ENCODE assay signal across 8 mouse cellular contexts in the genomic region with DNA sequence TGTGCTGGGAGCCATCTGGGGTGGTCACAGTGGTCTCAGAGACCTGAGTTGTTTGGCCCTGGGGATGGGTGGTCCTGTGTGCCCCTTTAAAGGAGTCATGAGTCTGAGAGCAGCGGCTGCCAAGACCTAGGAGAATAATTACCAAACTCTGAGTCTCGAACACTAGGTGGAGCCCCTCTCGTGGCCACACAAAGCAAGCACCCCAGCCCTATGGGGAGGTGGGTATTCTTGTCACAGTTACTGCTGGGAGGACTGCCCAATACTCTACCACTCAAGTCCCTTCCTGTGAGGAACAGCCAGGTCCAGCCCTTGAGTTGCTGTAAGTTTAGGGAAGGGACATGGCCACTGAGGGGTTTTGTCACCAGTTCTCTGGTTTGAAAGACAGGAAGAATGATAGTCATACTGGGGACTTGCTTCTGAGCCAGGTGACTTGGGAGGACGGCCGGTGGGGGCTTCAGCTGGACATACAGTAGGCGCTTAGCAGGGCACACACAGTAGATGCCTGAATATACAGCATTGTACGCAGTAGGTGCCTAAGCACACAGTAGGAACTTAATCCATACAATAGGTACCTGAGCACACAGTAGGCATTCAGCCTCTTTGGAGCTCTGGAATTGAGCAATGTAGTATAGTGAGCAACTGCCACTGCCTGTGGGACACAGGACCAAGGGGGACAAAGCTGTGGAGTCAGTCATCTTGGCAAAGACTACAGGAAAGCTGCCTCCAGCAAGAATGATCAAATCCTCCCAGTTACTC. TPM values are rescaled to one million over a fixed set of nuclear protein-coding genes. Genes with fewer than 3 reads are reported as not detected.
DNase-seq lines count a peak whose midpoint lies in the region; ATAC-seq and TF ChIP-seq lines count a peak whose summit lies in the region.

No protein-coding gene starts in this region.

- H3K9ac ChIP-seq in liver, postnatal 0 days (replicated peaks), result no peak overlapping the region
- no peak overlapping the region for H3K9ac ChIP-seq in midbrain, embryonic 11.5 days (ENCODE audit: low read length)

- no peaks in the 10 kb centered on the region for H3K36me3 ChIP-seq in liver, postnatal 0 days (replicated peaks; ENCODE audit: insufficient read depth, low read length)
- H3K36me3 ChIP-seq in heart, embryonic 10.5 days, result no peaks in the 10 kb centered on the region
- no peaks in the 10 kb centered on the region for H3K36me3 ChIP-seq in midbrain, embryonic 11.5 days (ENCODE audit: control insufficient read depth, insufficient read depth, low read length)

- H3K4me2 ChIP-seq in liver, postnatal 0 days (ENCODE audit: low read depth, low read length), result no peak overlapping the region
- H3K4me2 ChIP-seq in midbrain, embryonic 11.5 days, result no peak overlapping the region

- no peak for ATAC-seq in liver, postnatal 0 days
- ATAC-seq in midbrain, embryonic 11.5 days (ENCODE audit: low FRiP score), result peak; percentile 71; the same call in 1 of the 2 replicates
- ATAC-seq in megakaryocyte, adult 5-6 weeks (ENCODE audit: poor library complexity, severe bottlenecking), result no peak

- peaks cover 15% of the 10 kb centered on the region for H3K4me1 ChIP-seq in liver, postnatal 0 days (ENCODE audit: insufficient read depth)
- peaks cover 31% of the 10 kb centered on the region for H3K4me1 ChIP-seq in heart, embryonic 10.5 days
- H3K4me1 ChIP-seq in midbrain, embryonic 11.5 days (ENCODE audit: control insufficient read depth, insufficient read depth, low read length), result peaks cover 12% of the 10 kb centered on the region

- no peak overlapping the region for H3K27ac ChIP-seq in liver, postnatal 0 days (ENCODE audit: low read depth)
- H3K27ac ChIP-seq in heart, embryonic 10.5 days, result 0 out of 2 replicates have a peak overlapping the region, but pooled peaks have one; percentile 16
- no peak overlapping the region for H3K27ac ChIP-seq in midbrain, embryonic 11.5 days (ENCODE audit: low read depth, low read length)

- no peak for TF ChIP-seq POLR2A in brain, embryonic 14.5 days (IDR thresholded peaks at IDR 0.05; ENCODE audit: borderline replicate concordance, extremely low read depth, insufficient read depth, insufficient read length, poor library complexity, severe bottlenecking)

- no peak for TF ChIP-seq EP300 in liver, postnatal 0 days (IDR thresholded peaks at IDR 0.05; ENCODE audit: low read depth)

- no peaks in the 10 kb centered on the region for H3K27me3 ChIP-seq in liver, postnatal 0 days (ENCODE audit: insufficient read depth, low read length)
- peaks cover 20% of the 10 kb centered on the region; the same call in 1 of the 2 replicates for H3K27me3 ChIP-seq in heart, embryonic 10.5 days (ENCODE audit: insufficient read depth, poor library complexity, severe bottlenecking)
- H3K27me3 ChIP-seq in midbrain, embryonic 11.5 days (ENCODE audit: control insufficient read depth, insufficient read depth, low read length), result peaks cover 13% of the 10 kb centered on the region

- WGBS in liver, postnatal 0 days (ENCODE audit: insufficient replicate concordance), result 43% methylated on average over 7 of the region's 7 CpGs
- 45% methylated on average over 7 of the region's 7 CpGs for WGBS in heart, embryonic 10.5 days
- 46% methylated on average over 7 of the region's 7 CpGs for WGBS in midbrain, embryonic 11.5 days

- no peaks in the 10 kb centered on the region for H3K9me3 ChIP-seq in liver, postnatal 0 days (ENCODE audit: low read length)
- H3K9me3 ChIP-seq in heart, embryonic 10.5 days, result no peaks in the 10 kb centered on the region
- H3K9me3 ChIP-seq in midbrain, embryonic 11.5 days (ENCODE audit: control insufficient read depth, low read length), result no peaks in the 10 kb centered on the region

- no peak overlapping the region for H3K4me3 ChIP-seq in liver, postnatal 0 days (ENCODE audit: low read depth, low read length)
- no peak overlapping the region for H3K4me3 ChIP-seq in heart, embryonic 10.5 days
- H3K4me3 ChIP-seq in midbrain, embryonic 11.5 days (ENCODE audit: low read depth, low read length), result no peak overlapping the region

- peak; percentile 74 for TF ChIP-seq CTCF in liver, postnatal 0 days (IDR thresholded peaks at IDR 0.05; ENCODE audit: low read depth)
- peak; percentile 74 for TF ChIP-seq CTCF in brain, embryonic 14.5 days (IDR thresholded peaks at IDR 0.05; ENCODE audit: borderline replicate concordance, extremely low read depth, insufficient read depth, insufficient read length)

- peak; percentile 38 for DNase-seq in liver, postnatal 0 days
- no peak for DNase-seq in liver
- peak; percentile 88 for DNase-seq in brain, embryonic 14.5 days (ENCODE audit: low read depth)
- DNase-seq in heart, embryonic 10.5 days (ENCODE audit: low spot score), result no peak
- DNase-seq in kidney, postnatal 25 days, result peak; percentile 69 to 80
- DNase-seq in midbrain, embryonic 11.5 days (ENCODE audit: low spot score, missing footprints), result peak; percentile 92
- no peak for DNase-seq in Muller cell, postnatal 12 days (ENCODE audit: inconsistent ontology term)

RNA-seq across cellular contexts. Expression of a gene that starts 25.9 kb away (rescaled TPM):
- polyA plus RNA-seq in liver, postnatal 0 days (2015; fragmentation: Nextera tagmentation; extraction: Ambion mirVana), result 15.8 and 16.5 TPM in 2 replicates
- polyA plus RNA-seq in brain, embryonic 14.5 days (2012; rRNA removed), result 27.8 and 40.9 TPM in 2 replicates
- 37.7 and 42.5 TPM in 2 replicates for polyA plus RNA-seq in heart, embryonic 10.5 days (2016; fragmentation: Nextera tagmentation; extraction: Ambion mirVana)
- 36.0 and 37.4 TPM in 2 replicates for polyA plus RNA-seq in midbrain, embryonic 11.5 days (2014; fragmentation: Nextera tagmentation; extraction: Ambion mirVana)
- total RNA-seq in megakaryocyte, adult 5-6 weeks (2015), result 14.4 and 16.5 TPM in 2 replicates
- total RNA-seq in megakaryocyte, adult 5-6 weeks (2017), result 14.4 and 15.0 TPM in 2 replicates

RNA-seq across cellular contexts. Expression of a gene that starts 26.1 kb away (rescaled TPM):
- 64.2 and 67.0 TPM in 2 replicates for polyA plus RNA-seq in liver, postnatal 0 days (2015; fragmentation: Nextera tagmentation; extraction: Ambion mirVana)
- 33.1 and 48.6 TPM in 2 replicates for polyA plus RNA-seq in brain, embryonic 14.5 days (2012; rRNA removed)
- polyA plus RNA-seq in heart, embryonic 10.5 days (2016; fragmentation: Nextera tagmentation; extraction: Ambion mirVana), result 185 and 235 TPM in 2 replicates
- polyA plus RNA-seq in midbrain, embryonic 11.5 days (2014; fragmentation: Nextera tagmentation; extraction: Ambion mirVana), result 277 and 307 TPM in 2 replicates
- 162 and 163 TPM in 2 replicates for total RNA-seq in megakaryocyte, adult 5-6 weeks (2015)
- 165 and 193 TPM in 2 replicates for total RNA-seq in megakaryocyte, adult 5-6 weeks (2017)

RNA-seq across cellular contexts. Expression of a gene that starts 31.7 kb away (rescaled TPM):
- polyA plus RNA-seq in liver, postnatal 0 days (2015; fragmentation: Nextera tagmentation; extraction: Ambion mirVana), result 144 and 150 TPM in 2 replicates
- polyA plus RNA-seq in brain, embryonic 14.5 days (2012; rRNA removed), result 66.6 and 72.1 TPM in 2 replicates
- 173 and 225 TPM in 2 replicates for polyA plus RNA-seq in heart, embryonic 10.5 days (2016; fragmentation: Nextera tagmentation; extraction: Ambion mirVana)
- polyA plus RNA-seq in midbrain, embryonic 11.5 days (2014; fragmentation: Nextera tagmentation; extraction: Ambion mirVana), result 304 and 334 TPM in 2 replicates
- 215 and 221 TPM in 2 replicates for total RNA-seq in megakaryocyte, adult 5-6 weeks (2015)
- total RNA-seq in megakaryocyte, adult 5-6 weeks (2017), result 234 and 254 TPM in 2 replicates

RNA-seq across cellular contexts. Expression of a gene that starts 37.4 kb away (rescaled TPM):
- polyA plus RNA-seq in liver, postnatal 0 days (2015; fragmentation: Nextera tagmentation; extraction: Ambion mirVana), result 1.3 and 1.4 TPM in 2 replicates
- polyA plus RNA-seq in brain, embryonic 14.5 days (2012; rRNA removed), result 86.0 and 123 TPM in 2 replicates
- 5.8 and 8.6 TPM in 2 replicates for polyA plus RNA-seq in heart, embryonic 10.5 days (2016; fragmentation: Nextera tagmentation; extraction: Ambion mirVana)
- 61.8 and 68.0 TPM in 2 replicates for polyA plus RNA-seq in midbrain, embryonic 11.5 days (2014; fragmentation: Nextera tagmentation; extraction: Ambion mirVana)
- total RNA-seq in megakaryocyte, adult 5-6 weeks (2015), result 0.30 TPM in 1 of 2 replicates, not detected in the other
- not detected in 2 replicates for total RNA-seq in megakaryocyte, adult 5-6 weeks (2017)

RNA-seq across cellular contexts. Expression of a gene that starts 54.4 kb away (rescaled TPM):
- 0.06 and 0.20 TPM in 2 replicates for polyA plus RNA-seq in liver, postnatal 0 days (2015; fragmentation: Nextera tagmentation; extraction: Ambion mirVana)
- 0.98 and 1.00 TPM in 2 replicates for polyA plus RNA-seq in brain, embryonic 14.5 days (2012; rRNA removed)
- 0.79 and 1.2 TPM in 2 replicates for polyA plus RNA-seq in heart, embryonic 10.5 days (2016; fragmentation: Nextera tagmentation; extraction: Ambion mirVana)
- polyA plus RNA-seq in midbrain, embryonic 11.5 days (2014; fragmentation: Nextera tagmentation; extraction: Ambion mirVana), result 0.44 and 0.62 TPM in 2 replicates
- 0.32 and 0.36 TPM in 2 replicates for total RNA-seq in megakaryocyte, adult 5-6 weeks (2015)
- total RNA-seq in megakaryocyte, adult 5-6 weeks (2017), result 0.07 and 0.57 TPM in 2 replicates

Comparison
In these comparisons a context has a peak if more than half of its experiments do, and no peak if none do; other contexts are left out.
1. DNase-seq: peak in liver, postnatal 0 days (single experiment), brain, embryonic 14.5 days (single experiment), kidney, postnatal 25 days (2 of 2) and midbrain, embryonic 11.5 days (single experiment); none in liver (single experiment), heart, embryonic 10.5 days (single experiment) and Muller cell, postnatal 12 days (single experiment).